In the genomic region with DNA sequence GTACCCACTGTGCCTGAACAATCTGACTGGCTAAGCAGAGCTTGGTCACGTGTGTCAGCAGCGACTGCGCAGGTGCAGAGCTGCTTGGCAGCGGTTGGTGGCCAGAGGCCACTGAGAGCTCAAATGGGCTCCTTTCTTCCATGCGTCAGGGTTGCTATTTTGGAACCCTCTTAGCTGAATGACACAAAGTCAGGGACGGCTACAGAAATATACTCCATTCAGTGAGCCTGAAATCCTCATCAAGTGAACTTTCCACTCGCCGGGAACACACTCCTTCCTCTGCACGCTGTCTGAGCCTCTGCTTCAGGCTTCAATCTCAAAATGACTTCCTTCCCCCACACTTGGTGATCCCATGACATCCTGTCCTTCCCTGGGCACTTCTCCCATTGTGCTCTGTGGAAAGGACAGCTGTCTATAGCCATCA, we compare ENCODE assay signal across 8 mouse cellular contexts. TPM values are rescaled to one million over a fixed set of nuclear protein-coding genes. Genes with fewer than 3 reads are reported as not detected.
DNase-seq lines count a peak whose midpoint lies in the region; ATAC-seq and TF ChIP-seq lines count a peak whose summit lies in the region.

No protein-coding gene starts in this region.

- TF ChIP-seq POLR2A in cortical plate, adult 2 months (IDR thresholded peaks at IDR 0.05; ENCODE audit: extremely low read depth, insufficient read depth, low read length) = no peak
- no peak for TF ChIP-seq POLR2A in olfactory bulb, adult 2 months (IDR thresholded peaks at IDR 0.05; ENCODE audit: insufficient read depth, low read depth, low read length)

- intact Hi-C loops in left cerebral cortex, adult 2 months (cut with DNase I) = no loop called here
- intact Hi-C loops in left cerebral cortex, postnatal 4 days (cut with DNase I) = no loop called here

- no peak for TF ChIP-seq CTCF in left cerebral cortex, adult 2 months (IDR thresholded peaks at IDR 0.05)
- no peak for TF ChIP-seq CTCF in cortical plate, adult 2 months (IDR thresholded peaks at IDR 0.05; ENCODE audit: extremely low read depth, insufficient read depth, low read length)
- TF ChIP-seq CTCF in olfactory bulb, adult 2 months (IDR thresholded peaks at IDR 0.05; ENCODE audit: insufficient read depth, low read depth, low read length) = no peak

- DNase-seq in left cerebral cortex, adult 2 months (ENCODE audit: extremely low spot score in 1 of 2, low spot score in 2 of 2) = peak in 1 of 2 experiments; percentile 30
- no peak for DNase-seq in left cerebral cortex, postnatal 4 days
- DNase-seq in heart, adult 11 months = peak; percentile 98
- DNase-seq in kidney, postnatal 10 days = peak; percentile 52
- no peak for DNase-seq in spleen, postnatal 36 days (ENCODE audit: low spot score in 2 of 2)

- H3K4me3 ChIP-seq in left cerebral cortex, adult 2 months = no peak overlapping the region
- H3K4me3 ChIP-seq in cortical plate, adult 2 months (ENCODE audit: insufficient read depth, low read length) = no peak overlapping the region
- H3K4me3 ChIP-seq in olfactory bulb, adult 2 months (ENCODE audit: insufficient read depth, low read depth, low read length) = no peak overlapping the region

- H3K27ac ChIP-seq in left cerebral cortex, adult 2 months = peak overlapping the region; percentile 57
- H3K27ac ChIP-seq in cortical plate, adult 2 months (ENCODE audit: insufficient read depth, low read length) = peak overlapping the region; percentile 80
- H3K27ac ChIP-seq in olfactory bulb, adult 2 months (ENCODE audit: insufficient read depth, low read depth, low read length) = 0 out of 2 replicates have a peak overlapping the region, but pooled peaks have one; percentile 2

- H3K4me1 ChIP-seq in cortical plate, adult 2 months (ENCODE audit: control insufficient read depth, insufficient read depth, low read length) = peaks cover 4% of the 10 kb centered on the region; the same call in 1 of the 2 replicates
- H3K4me1 ChIP-seq in olfactory bulb, adult 2 months (ENCODE audit: control insufficient read depth, insufficient read depth, low read length) = peaks cover 9% of the 10 kb centered on the region

- WGBS in olfactory bulb, adult 2 months = 43% methylated on average over 9 of the region's 9 CpGs

- no peak for ATAC-seq in activated CD4-positive, CD25-positive, alpha-beta regulatory T cell, adult 4 months

RNA-seq across cellular contexts. Expression of gene Mpzl1, which starts 16.1 kb away (rescaled TPM):
- total RNA-seq in left cerebral cortex, adult 2 months (2021) = 10 to 100 TPM; 24.0 to 24.8 TPM
- total RNA-seq in left cerebral cortex, postnatal 4 days (2021) = 10 to 100 TPM; 73.1 to 74.3 TPM
- 41.8 and 43.7 TPM in 2 replicates for polyA plus RNA-seq in cortical plate, adult 2 months (2012; rRNA removed)
- polyA plus RNA-seq in olfactory bulb, adult 2 months (2012; ENCODE audit: insufficient read depth, insufficient read length, low replicate concordance, missing spikeins) = not detected in 2 replicates
- polyA plus RNA-seq in activated CD4-positive, CD25-positive, alpha-beta regulatory T cell, adult 4 months (2017; shearing (Covaris generic)) = 1 to 10 TPM in 1 of 2 experiments, not detected in 1; 1.4 TPM

Comparison
In these comparisons a context has a peak if more than half of its experiments do, and no peak if none do; other contexts are left out.
1. DNase-seq: peak in heart, adult 11 months (single experiment) and kidney, postnatal 10 days (single experiment); none in left cerebral cortex, postnatal 4 days (single experiment) and spleen, postnatal 36 days (0 of 2).
2. H3K27ac ChIP-seq: peak in every context shown above with its lines; median percentile 80 in cortical plate, adult 2 months; 57 in left cerebral cortex, adult 2 months; 2 in olfactory bulb, adult 2 months.
3. RNA of gene Mpzl1, which starts 16.1 kb away (polyA plus RNA-seq): 41.8 to 43.7 TPM in cortical plate, adult 2 months; 1.4 TPM in activated CD4-positive, CD25-positive, alpha-beta regulatory T cell, adult 4 months and not detected in olfactory bulb, adult 2 months; every median in the first group is over 10 times any median in the second.